Mouse (Mus musculus) layer of hippocampus, adult 18-20 months (tissue): ENCODE measurements around the gene Ube2cbp. TPM values are rescaled to one million over a fixed set of nuclear protein-coding genes. Genes with fewer than 3 reads are reported as not detected.

Experiments
- DNase-seq, 2 experiments: peaks; one replicate each; pipeline ENCODE4 v3.0.0; 2022; ENCODE audit warnings: low spot score in 2 of 2
- total RNA-seq, 2 experiments: library from RNA; stranded (reverse); gene quantifications; 2 replicates each; pipeline ENCODE4 v1.2.3; 2021

Gene Ube2cbp
- total RNA-seq, 2 experiments from 2014 or later = 4.5 to 5.4 TPM

DNA sequence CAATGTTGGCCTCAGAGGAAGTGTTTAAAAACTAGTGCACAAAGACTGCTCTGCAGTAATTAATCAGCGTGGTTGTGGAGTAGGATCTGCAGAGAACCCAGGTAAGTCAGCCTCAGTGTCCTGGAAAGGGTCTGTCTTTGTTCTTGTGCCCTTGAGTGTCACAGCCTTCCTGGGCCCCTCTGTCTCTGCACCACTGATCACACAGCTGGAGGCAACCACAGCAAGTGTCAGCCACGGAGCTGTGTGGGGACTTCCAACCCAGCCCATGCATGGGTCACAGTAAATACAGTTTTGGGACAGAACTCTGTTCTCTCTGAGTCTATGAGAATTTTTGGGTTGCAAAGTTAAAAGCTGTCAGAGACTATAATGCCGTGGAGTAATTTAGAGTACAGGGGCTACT, 137.4 kb downstream of the Ube2cbp start:
- DNase-seq = no peak

DNA sequence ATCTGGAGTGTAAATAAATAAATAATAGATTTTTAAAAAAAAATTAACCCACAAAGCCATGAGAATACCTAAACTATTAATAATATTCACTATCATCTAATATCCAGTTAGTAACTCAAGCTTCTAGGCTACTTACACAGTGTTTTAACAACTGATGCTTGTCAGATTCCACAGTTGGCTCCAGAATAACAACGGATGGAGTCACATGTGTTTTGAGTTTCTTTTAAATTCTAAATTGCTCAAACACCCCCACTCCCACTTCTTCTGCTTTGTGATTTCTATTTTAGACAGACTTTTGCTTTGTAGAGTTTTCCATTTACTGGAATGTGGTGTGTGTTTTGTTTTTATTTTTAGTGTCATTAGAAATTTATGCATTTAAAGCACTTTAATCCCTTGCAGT, 140.0 kb downstream of the Ube2cbp start:
- DNase-seq = peak in 1 of 2 experiments; percentile 37

DNA sequence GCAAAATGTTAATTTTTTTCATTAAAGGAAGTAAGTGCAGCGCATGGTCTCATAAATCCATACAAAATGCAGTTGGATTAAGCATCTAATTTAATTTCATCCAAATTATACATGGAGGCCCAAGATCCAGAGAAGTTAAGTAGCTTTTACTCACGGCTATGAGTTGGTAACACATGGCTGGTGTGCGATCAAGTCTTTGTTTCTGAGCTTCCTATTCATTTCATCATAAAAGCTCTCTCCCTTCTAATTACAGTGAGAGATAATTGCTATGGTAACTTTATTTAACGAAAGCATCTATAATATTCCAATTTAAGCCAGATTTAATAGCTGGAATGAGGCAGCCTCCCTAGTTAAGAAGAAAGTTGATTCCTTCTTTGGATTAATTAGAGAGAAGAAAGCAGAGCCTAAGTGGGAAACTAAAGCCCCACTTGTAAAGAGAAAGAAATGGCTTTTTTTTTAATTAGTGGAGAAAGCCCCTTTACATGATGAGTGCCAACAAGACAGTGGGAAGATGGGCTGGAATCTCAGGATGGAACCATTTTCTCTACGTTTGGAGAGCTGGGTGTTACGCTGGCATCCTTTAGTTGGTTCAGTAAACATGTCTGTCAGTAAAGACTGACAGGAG, 145.1 kb downstream of the Ube2cbp start:
- no peak for DNase-seq

DNA sequence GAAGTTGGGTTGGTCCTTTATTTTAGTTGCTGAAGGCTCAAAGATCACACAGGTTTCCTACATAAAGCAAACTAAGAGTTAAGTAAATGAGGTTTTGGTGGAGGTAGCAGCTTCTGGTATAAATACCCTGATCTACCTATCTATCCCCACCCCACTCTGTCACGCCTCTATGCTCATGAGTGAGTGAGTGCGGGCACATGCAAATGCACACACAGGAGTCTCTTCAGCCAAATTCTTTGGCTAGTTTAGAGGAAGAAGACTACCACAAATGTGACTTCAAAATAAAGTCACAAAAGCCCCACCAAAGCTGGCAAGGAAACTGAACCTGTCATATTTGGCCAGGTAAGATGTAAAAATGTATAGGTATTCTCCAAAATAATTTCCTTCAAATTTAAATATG, 149.1 kb downstream of the Ube2cbp start:
- DNase-seq = no peak

DNA sequence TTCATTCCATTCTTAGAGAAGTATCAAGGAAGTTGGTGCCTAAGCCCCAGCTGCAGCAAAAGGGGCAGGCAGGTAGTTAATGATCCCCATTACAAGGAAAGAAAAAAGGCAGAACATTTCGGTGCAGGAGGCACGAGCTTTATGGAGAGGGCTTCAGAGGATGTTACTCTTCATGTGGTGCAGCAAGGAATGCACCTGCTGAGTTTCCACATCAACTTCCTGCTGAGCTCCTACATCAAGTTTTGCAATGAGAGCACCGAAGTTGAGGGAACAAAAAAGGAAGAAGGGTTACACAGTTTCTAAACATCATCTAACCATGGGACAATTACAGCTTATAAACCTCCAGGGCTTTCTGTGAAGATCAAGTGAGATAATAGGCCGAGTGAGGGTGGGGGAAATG, 156.1 kb downstream of the Ube2cbp start:
- DNase-seq = no peak

DNA sequence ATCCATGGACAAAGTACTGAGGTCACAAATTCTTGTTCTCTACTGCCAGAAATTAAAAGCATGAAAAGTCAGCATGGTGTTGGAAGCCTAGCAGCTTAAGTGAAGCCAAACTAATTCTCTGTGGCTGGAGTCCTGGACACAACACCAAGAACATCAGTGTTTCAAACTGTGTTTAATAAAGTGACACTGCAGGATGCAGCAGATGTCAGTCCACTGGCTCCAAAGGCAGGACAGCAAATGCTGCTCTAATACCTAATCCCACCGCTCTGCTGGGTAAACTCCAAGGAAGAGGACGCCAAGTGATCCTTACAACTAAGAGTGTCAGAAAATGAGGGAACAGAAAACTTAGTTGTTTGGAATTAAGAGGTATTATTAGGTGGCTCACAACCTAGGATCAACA, 158.2 kb downstream of the Ube2cbp start:
- DNase-seq = no peak

DNA sequence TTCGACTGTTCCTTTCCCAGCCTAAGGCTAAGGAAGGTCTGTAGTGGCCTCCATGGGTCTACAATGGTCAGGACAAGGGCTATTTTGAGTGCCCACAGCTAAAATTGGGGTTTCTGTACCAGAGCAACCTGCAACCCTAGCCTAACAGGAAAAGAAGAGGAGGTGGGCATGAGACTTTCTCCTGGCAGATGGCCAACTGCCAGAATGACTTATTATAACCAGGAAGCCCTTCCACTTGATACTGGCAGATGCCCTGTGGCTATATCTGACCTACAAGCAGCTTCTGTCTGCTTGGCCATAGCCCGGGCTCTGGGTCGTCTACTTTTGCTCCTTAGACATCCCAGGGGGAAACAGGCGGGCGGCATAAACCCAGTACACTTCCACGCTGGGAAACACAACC, 163.3 kb downstream of the Ube2cbp start:
- no peak for DNase-seq

DNA sequence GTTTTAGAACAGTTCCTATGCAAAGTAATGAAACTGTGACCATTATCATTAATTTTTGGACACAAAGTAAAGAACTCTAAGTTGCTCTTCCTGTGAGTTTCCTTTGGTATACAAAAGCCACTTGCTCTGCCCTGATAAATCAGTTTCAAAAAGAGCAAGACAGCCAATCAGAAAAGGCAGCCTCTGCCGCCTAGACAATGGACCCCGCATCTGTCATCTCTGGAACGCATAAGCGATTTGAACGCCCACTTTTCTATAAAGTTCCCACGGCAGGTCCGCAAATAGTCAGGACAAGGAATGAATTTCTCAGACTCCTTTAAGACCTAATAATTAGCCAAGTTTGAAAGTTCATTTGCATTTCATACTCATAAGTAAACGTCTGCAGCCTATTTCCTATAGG, 166.2 kb downstream of the Ube2cbp start:
- DNase-seq = no peak

DNA sequence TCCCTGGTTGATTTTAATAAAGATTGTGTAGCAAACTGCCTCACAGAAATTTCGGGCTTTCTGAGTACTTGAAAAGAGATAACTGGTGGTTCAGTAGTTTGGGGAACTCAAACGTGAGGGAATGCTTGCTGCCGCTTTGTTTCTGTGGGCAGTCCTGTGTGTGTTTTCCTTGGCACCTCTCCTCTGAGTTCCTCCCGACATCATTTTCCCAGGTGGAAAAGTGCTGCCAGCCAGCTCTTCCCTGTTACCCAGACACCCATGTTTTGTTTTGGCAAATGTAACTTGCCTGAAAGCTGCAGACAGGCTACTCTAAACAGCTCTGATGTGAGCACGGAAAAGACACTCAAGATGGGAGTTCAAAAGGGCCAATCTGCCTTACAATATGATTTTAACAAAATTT, 166.6 kb downstream of the Ube2cbp start:
- DNase-seq = no peak

DNA sequence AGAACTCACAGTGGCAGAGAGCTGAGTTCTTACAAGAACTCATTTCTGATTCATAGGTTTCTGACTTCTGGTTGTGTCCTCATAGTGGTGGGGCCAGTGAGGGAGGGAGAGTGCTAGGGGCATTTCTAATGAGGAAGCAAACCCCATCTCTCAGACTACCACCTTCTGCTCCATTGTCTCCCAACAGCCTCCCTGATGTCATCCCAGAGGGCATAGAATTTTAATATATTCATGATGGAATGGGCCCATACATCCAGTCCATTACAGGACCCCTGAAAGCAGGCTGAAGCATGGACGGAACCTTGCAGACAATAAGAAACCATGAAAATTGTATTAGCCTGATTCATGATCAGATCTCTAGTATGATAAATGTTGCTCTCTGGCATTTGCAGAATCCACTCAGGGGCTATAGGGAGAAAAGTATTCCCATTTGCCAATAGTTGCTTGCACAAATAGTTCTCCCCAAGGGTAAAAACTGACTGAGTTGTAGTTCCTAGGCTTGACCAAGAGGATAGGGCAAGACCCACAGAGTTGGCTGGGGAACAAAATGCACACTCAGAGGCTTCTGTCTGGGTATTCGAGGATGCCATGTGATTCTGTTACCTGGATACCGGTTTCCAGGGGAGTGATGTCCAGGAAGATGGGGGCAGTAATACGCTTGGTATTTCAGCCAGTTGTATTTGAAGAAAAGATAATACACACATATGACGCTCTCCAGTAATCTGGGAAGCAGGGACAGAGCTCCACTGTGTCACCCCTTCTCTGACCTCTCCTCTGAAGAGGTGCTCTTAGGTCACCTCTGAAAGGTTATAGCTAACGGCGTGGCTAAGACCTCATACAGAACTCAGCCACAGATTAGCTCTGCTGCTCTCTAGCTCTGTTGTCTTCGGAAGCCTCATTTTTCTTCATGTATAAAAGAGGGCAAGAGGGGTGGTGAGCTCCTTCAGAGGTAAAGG, 167.8 kb downstream of the Ube2cbp start:
- DNase-seq = no peak

DNA sequence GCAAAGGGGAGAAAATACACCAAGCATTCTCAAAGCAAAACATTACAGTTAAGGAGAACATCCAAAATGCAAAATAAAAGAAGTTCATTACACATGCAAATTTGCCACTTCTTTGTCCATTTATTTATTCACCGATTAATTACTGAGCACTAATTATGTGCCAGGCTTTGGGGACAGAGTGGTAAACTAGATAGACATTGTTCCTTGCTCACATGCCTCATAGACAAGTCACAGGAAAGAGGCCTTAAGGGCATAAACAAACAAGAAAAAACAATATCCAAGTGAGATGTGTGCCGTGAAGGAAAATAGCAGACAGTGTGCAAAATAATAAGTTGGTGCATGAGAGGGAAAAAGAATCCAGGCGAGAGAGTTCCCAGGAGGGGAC, 177.2 kb downstream of the Ube2cbp start:
- DNase-seq = no peak

DNA sequence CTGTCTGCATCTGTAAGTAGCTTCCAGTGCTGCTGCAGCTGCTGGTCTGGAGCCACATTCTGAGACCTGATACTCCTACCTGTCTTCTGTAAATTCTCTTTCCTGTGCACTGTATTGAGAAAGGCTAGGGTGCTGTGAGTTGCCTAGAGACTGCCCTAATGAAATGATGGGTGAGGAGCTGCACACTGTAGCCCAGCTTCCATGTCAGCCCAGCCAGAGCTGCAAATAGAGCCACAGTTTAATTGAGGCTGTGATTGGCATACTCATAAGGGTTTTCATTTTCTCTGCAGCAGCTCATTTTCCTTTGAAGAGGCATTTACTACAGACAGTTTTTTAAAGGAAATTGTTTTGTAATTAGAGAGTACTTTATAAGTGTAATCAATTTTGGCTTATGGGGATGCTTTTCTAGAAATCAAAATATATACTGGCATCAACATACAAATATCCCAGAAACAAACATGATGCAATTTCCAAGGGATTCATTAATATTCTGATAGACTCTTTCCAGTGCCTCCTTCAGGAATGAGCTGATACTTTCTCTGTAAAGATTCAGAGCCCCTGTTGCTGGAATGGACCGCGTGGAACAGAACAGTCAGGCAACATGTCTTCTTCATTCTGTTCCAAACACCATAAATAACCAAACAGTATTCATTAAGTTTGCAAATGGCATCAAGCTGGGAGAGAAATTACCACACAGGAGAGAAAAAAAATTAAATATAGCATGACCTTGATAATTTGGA, 177.8 kb downstream of the Ube2cbp start:
- DNase-seq = peak in 1 of 2 experiments; percentile 14

DNA sequence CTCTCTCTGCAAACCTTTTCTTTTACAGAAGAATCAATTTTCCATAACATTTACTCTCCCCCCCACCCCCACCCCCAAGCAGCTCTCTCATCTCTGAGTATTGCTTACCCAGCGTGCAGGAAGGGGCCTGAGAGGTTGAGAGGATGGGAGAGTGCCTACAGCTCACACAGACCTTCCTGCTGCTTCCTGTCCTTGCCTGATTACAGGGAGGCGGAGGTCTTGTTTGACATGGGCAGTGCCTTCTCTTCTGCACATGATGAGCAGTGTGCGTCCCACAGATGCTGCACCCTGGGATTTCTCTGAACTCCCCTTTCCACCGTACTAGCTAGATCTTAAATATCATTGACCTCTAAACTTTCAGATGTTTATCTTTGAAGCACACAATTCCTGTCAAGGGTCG, 182.2 kb downstream of the Ube2cbp start:
- no peak for DNase-seq

DNA sequence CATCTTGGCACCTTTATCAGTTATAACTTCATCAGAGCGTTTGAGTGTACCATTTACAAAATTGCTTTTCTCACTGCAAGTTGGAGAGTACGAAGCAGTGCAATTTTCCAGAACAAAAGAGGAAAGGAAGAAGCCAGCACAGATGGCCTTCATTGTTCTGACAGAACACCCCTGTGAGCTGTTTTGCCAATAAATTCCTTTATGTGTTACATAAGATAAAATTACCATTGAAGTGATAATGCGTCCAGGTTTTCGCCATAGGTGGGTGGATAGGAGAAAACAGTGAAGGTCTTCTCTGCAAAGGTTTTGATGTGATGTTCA, 183.6 kb downstream of the Ube2cbp start:
- peak; percentile 3 to 34 for DNase-seq

DNA sequence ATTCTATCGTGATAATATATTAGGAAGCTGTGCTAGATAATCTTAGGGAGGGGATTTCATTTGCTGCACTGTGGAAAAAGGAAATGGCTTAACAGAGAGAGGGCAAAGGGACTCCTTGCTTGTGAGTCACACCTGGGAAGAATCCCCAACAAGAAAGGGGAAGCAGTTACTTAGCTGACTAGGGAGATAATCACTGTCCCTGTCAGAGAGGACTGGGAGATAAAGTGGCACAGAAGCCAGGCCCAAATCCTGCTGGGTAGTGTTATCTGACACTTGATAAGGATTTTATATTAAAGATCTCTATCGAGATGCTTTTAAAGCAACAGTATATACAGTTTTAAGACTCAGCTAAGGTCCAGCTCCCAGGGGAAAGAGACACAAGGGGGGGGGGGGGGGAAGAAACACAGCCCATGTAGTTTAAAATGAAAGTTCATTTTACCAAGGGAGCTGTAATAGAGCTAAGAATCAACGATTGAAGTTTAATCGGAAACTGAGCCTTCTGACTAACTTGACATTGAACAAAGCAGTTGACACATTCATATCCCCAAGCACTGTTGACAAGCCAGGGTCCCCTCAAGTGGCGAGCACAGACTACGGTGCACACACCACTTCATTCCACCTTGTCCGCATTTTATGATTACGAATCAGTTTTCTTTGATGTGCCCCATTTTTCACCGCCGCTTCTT, 184.1 kb downstream of the Ube2cbp start:
- DNase-seq = no peak

DNA sequence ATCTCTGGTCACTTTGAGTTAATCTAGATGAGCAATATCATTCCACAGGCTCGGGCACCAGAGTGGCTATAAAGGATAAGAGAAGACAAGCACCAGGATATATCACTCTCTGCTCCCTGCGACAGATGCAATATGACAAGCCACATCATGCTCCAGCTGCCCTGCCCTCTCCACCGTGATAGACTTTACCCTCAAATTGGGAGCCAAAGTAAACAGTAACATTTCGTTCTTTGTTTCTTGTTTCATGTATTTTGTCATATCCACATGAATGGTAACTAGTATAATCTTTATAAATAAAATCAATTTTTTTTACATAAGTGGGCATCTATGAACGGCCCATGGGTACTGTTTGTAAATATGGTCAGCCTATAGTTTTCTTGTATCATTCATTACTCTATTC, 195.2 kb downstream of the Ube2cbp start:
- no peak for DNase-seq

DNA sequence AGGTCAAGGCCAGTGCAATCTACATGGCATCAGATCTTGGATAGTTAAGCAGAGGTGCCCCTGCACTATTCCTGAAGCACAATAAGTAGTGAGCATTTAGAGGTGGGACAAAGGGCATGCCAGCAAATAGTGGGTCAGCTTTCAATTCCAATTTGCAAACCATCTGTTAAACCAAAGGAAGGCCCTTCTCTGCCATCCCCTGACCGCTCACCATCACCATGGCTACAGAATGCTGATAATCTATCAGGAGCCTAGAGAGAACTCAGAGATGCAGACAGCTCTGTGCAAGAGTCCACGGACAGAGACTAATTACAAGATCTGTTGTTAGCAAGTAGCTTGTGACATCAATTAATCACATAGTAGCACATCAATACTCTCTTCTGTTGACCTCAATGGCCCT, 198.1 kb downstream of the Ube2cbp start:
- no peak for DNase-seq
